In genomic region chr4:128852266-128852887, GRCm38 (mm10) we compare ENCODE assay signal across 14 mouse cellular contexts.
"Had no signal": no experiment of that assay in that cellular context is flagged by ENCODE, and none has a peak within 500 bp of the region (broad histone marks: within the 10 kb centered on the region; RNA-seq: fewer than 3 reads in every experiment).

No protein-coding gene starts in this region.

- DNase-seq: kidney, adult 8-10 months; kidney, postnatal 25 days; liver, embryonic 13.5 days; liver, postnatal 0 days; lung, postnatal 14 days; thymus, adult 2 months; thymus, postnatal 25 days had no signal

- H3K27ac ChIP-seq: left cerebral cortex, adult 2 months; limb, embryonic 10.5 days; liver, embryonic 13.5 days; lung, embryonic 15.5 days; macrophage; midbrain, embryonic 12.5 days; stomach, embryonic 15.5 days had no signal

- H3K9me3 ChIP-seq: limb, embryonic 10.5 days; liver, embryonic 13.5 days; lung, embryonic 15.5 days; midbrain, embryonic 12.5 days; stomach, embryonic 15.5 days had no signal

- H3K27me3 ChIP-seq: liver, embryonic 13.5 days; lung, embryonic 15.5 days; midbrain, embryonic 12.5 days; stomach, embryonic 15.5 days had no signal

- H3K4me2 ChIP-seq: liver, embryonic 13.5 days; lung, embryonic 15.5 days; midbrain, embryonic 12.5 days; stomach, embryonic 15.5 days had no signal

- H3K36me3 ChIP-seq: limb, embryonic 10.5 days; liver, embryonic 13.5 days; lung, embryonic 15.5 days; midbrain, embryonic 12.5 days; stomach, embryonic 15.5 days had no signal

- ATAC-seq: liver, postnatal 0 days had no signal

- H3K9ac ChIP-seq: liver, embryonic 13.5 days; liver, postnatal 0 days; lung, embryonic 15.5 days; midbrain, embryonic 12.5 days; stomach, embryonic 15.5 days had no signal

- H3K4me3 ChIP-seq: left cerebral cortex, adult 2 months; limb, embryonic 10.5 days; liver, embryonic 13.5 days; lung, embryonic 15.5 days; megakaryocyte, embryonic 14.5 days; midbrain, embryonic 12.5 days; stomach, embryonic 15.5 days had no signal

- H3K4me1 ChIP-seq: lung, embryonic 15.5 days had no signal
